Mouse (Mus musculus) cerebellum, adult 2 months (tissue): Measurements from ENCODE around the gene Map1s.
A peak's percentile ranks its signal among the peaks of the same experiment; 100 is the strongest.

Experiments
- CTCF ChIP-seq: fragments of 200-500 bp; IDR thresholded peaks from 2 replicates; pipeline ENCODE4 v1.5.1; 2011; ENCODE audit warnings: low read depth, mild to moderate bottlenecking, control low read depth, low read length, moderate library complexity, borderline replicate concordance; ENCODE audit not compliant: insufficient read depth
- POLR2A ChIP-seq: fragments of 200-500 bp; IDR thresholded peaks from 2 replicates; pipeline ENCODE4 v1.6.1; 2011; ENCODE audit warnings: low read length, control low read depth, borderline replicate concordance; ENCODE audit not compliant: insufficient read depth

DNA sequence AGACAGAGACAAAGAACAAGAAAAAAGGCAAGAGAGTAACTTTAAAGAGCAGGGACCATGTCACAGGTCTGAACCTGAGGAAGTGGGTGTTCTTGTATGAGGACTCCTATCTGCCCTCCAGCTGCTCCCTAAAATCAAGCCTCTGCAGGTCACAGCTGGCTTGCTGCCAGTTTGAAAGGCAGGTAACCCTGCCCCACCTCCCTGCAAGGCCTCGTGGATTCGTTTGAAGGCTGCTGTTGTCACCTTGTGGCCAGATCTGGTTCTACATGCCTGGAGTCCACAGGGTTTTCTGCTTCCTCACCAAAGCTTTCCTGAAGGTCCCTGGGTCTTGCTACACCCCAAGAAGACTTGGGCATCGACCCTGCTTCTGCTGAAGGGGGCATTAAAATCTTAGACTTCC, 58.4 kb downstream of the Map1s start:
- TF ChIP-seq CTCF (peak; percentile 54), POLR2A (no peak)
